Mouse (Mus musculus) c-Kit-negative CD71-positive TER-119-positive erythroid progenitor cells, embryonic 14.5 days (primary cell): ENCODE results near the gene Dnajb12.
A peak's percentile ranks its signal among the peaks of the same experiment; 100 is the strongest.
"Not testable (repeated sequence)": the region's sequence is repeated elsewhere in the genome, so short reads cannot be mapped to it uniquely, and the experiment has no call there.

Experiments
- DNase-seq: peaks from one replicate; pipeline ENCODE4 v3.0.0-alpha.2; 2013; ENCODE audit warnings: low read depth, low spot score

Dnajb12 gene

GRCm38 (mm10) chr10:59870038-59870437, 9.3 kb upstream of the Dnajb12 start:
- no peak for DNase-seq

- not testable (repeated sequence) for DNase-seq
Measured at GRCm38 (mm10) chr10:59872651-59873050, 6.7 kb upstream of the Dnajb12 start.

- DNase-seq, result peak; percentile 64
Measured at GRCm38 (mm10) chr10:59873206-59873605, 6.2 kb upstream of the Dnajb12 start.

GRCm38 (mm10) chr10:59873613-59874012, 5.7 kb upstream of the Dnajb12 start:
- peak; percentile 78 for DNase-seq

GRCm38 (mm10) chr10:59875396-59875795, 4.0 kb upstream of the Dnajb12 start:
- peak; percentile 82 for DNase-seq

- DNase-seq, result not testable (repeated sequence)
Measured at GRCm38 (mm10) chr10:59876698-59877097, 2.7 kb upstream of the Dnajb12 start.

- DNase-seq, result no peak
Measured at GRCm38 (mm10) chr10:59877421-59878117, 1.8 kb upstream of the Dnajb12 start.

GRCm38 (mm10) chr10:59878823-59879222, 533 bp upstream of the Dnajb12 start:
- DNase-seq, result no peak

GRCm38 (mm10) chr10:59880029-59880386, 652 bp downstream of the Dnajb12 start:
- no peak for DNase-seq

GRCm38 (mm10) chr10:59880837-59881236, 1.5 kb downstream of the Dnajb12 start:
- no peak for DNase-seq

- no peak for DNase-seq
Measured at GRCm38 (mm10) chr10:59884327-59885173, 5.2 kb downstream of the Dnajb12 start.

GRCm38 (mm10) chr10:59885174-59886080, 6.1 kb downstream of the Dnajb12 start:
- DNase-seq, result no peak

- DNase-seq, result no peak
Measured at GRCm38 (mm10) chr10:59886081-59886466, 6.7 kb downstream of the Dnajb12 start.

- no peak for DNase-seq
Measured at GRCm38 (mm10) chr10:59887432-59887831, 8.1 kb downstream of the Dnajb12 start.

GRCm38 (mm10) chr10:59889339-59889738, 10.0 kb downstream of the Dnajb12 start:
- no peak for DNase-seq

- no peak for DNase-seq
Measured at GRCm38 (mm10) chr10:59889953-59890751, 10.8 kb downstream of the Dnajb12 start.

GRCm38 (mm10) chr10:59892977-59893376, 13.6 kb downstream of the Dnajb12 start:
- DNase-seq, result no peak

- no peak for DNase-seq
Measured at GRCm38 (mm10) chr10:59894251-59895160, 15.2 kb downstream of the Dnajb12 start.

- no peak for DNase-seq
Measured at GRCm38 (mm10) chr10:59895460-59896186, 16.3 kb downstream of the Dnajb12 start.
